Mouse (Mus musculus) heart, postnatal 0 days (tissue): ENCODE measurements around the gene Eif2b2.

Experiments
- CTCF ChIP-seq: IDR thresholded peaks from 2 replicates; pipeline ENCODE4 v1.5.1; 2016; ENCODE audit warnings: antibody characterized with exemption, control low read depth, low read depth
- EP300 ChIP-seq: IDR thresholded peaks from 2 replicates; pipeline ENCODE4 v1.6.1; 2016; ENCODE audit warnings: antibody characterized with exemption, low read depth

DNA sequence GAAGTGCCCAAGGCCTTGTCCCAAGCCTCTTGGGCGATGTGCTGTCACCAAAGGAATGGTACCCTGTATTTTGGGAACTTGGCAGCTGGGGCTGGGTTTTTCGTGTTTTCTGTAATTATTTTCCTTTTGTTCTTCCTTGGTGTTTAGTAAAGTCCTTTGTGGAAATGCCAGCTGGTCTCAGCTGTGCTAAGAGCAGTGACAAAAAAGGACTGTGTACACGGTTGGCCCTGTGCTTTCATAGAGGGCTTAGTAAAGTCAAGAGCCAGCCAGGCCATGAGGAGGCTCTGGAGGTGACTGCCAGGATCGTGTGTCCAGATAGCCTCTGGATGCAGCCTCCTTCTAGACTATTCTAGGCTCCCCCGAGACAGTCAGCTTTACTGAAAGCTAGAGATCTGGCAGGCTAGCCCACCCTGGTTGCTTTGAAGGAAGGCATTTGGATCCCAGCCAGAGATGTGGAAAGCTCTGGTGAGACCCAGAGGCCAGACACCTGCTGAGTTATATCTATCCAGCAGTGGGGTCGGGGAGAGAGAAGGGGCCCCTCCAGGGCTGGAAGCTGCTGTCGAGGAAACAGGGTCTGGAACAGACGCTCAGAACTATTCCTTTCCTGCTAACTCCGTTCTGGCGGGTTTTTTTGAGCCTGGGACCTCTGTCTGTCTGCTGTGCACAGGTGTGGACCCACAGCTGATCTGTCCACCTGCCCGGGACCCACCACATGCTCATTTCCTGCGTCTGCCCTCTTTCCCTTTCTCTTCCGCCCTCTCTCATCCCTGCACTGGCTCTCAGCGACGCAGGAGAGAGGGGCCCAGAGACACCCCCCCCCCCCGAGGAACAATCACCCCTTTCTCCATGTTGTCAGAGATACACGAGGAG, 37.6 kb upstream of the Eif2b2 start:
- TF ChIP-seq CTCF, result no peak
- no peak for TF ChIP-seq EP300
